Mouse (Mus musculus): Measurements from ENCODE around the gene Fkbp15.

Fkbp15 gene

GRCm38 (mm10) chr4:62360088-62360804, at the start of gene Fkbp15, which contains the start of gene Slc31a1:
Gene Fkbp15 (minus strand): TSS chr4:62360548.
Gene Slc31a1 (plus strand): TSS chr4:62360727.
- DNase-seq (ENCODE audit: low spot score) = peak; percentile 81

GRCm38 (mm10) chr4:62409615-62410014, 49.3 kb upstream of the Fkbp15 start:
- no peak for DNase-seq (ENCODE audit: low spot score)

GRCm38 (mm10) chr4:62408601-62409282, 48.4 kb upstream of the Fkbp15 start, which contains the start of the genes Cdc26 and Prpf4:
Gene Cdc26 (minus strand): TSS chr4:62408642.
Gene Prpf4 (plus strand): TSS chr4:62408797.
- peak; percentile 88 for DNase-seq (ENCODE audit: low spot score)

GRCm38 (mm10) chr4:62407730-62408582, 47.6 kb upstream of the Fkbp15 start:
- peak; percentile 44 for DNase-seq (ENCODE audit: low spot score)

GRCm38 (mm10) chr4:62406133-62406532, 45.8 kb upstream of the Fkbp15 start:
- DNase-seq (ENCODE audit: low spot score) = no peak

GRCm38 (mm10) chr4:62398956-62399355, 38.6 kb upstream of the Fkbp15 start:
- no peak for DNase-seq (ENCODE audit: low spot score)

GRCm38 (mm10) chr4:62397616-62398365, 37.4 kb upstream of the Fkbp15 start:
- DNase-seq (ENCODE audit: low spot score) = no peak

- no peak for DNase-seq (ENCODE audit: low spot score)
Observed at GRCm38 (mm10) chr4:62395806-62396205, 35.5 kb upstream of the Fkbp15 start.

- no peak for DNase-seq (ENCODE audit: low spot score)
Observed at GRCm38 (mm10) chr4:62393459-62393858, 33.1 kb upstream of the Fkbp15 start.

- DNase-seq (ENCODE audit: low spot score) = no peak
Observed at GRCm38 (mm10) chr4:62391892-62392291, 31.5 kb upstream of the Fkbp15 start.

GRCm38 (mm10) chr4:62389592-62390512, 29.5 kb upstream of the Fkbp15 start:
- DNase-seq (ENCODE audit: low spot score) = no peak

GRCm38 (mm10) chr4:62385439-62385838, 25.1 kb upstream of the Fkbp15 start:
- DNase-seq (ENCODE audit: low spot score) = no peak

GRCm38 (mm10) chr4:62384159-62384558, 23.8 kb upstream of the Fkbp15 start:
- DNase-seq (ENCODE audit: low spot score) = no peak

GRCm38 (mm10) chr4:62383752-62384151, 23.4 kb upstream of the Fkbp15 start:
- no peak for DNase-seq (ENCODE audit: low spot score)

- DNase-seq (ENCODE audit: low spot score) = no peak
Observed at GRCm38 (mm10) chr4:62383207-62383606, 22.9 kb upstream of the Fkbp15 start.

- DNase-seq (ENCODE audit: low spot score) = no peak
Observed at GRCm38 (mm10) chr4:62379724-62380381, 19.5 kb upstream of the Fkbp15 start.

GRCm38 (mm10) chr4:62376123-62376522, 15.8 kb upstream of the Fkbp15 start:
- DNase-seq (ENCODE audit: low spot score) = no peak

GRCm38 (mm10) chr4:62374342-62374741, 14.0 kb upstream of the Fkbp15 start:
- DNase-seq (ENCODE audit: low spot score) = no peak

- DNase-seq (ENCODE audit: low spot score) = no peak
Observed at GRCm38 (mm10) chr4:62373668-62374067, 13.3 kb upstream of the Fkbp15 start.
